Mouse (Mus musculus): Measurements from ENCODE around the gene Cpm. TPM values are rescaled to one million over a fixed set of nuclear protein-coding genes. Genes with fewer than 3 reads are reported as not detected.

The Cpm gene
- polyA plus RNA-seq, 2 experiments, result 3.9 to 9.1 TPM

GRCm38 (mm10) chr10:117652930-117653778 lies 23.9 kb downstream of the Cpm start:
- no peaks in the 10 kb centered on the region for H3K27me3 ChIP-seq (ENCODE audit: control insufficient read depth, insufficient read depth, low read length)
- TF ChIP-seq EP300 (IDR thresholded peaks at IDR 0.05; ENCODE audit: low read depth) (no peak), CTCF (IDR thresholded peaks at IDR 0.05; ENCODE audit: low read depth) (no peak)
- no peak overlapping the region for H3K4me3 ChIP-seq (ENCODE audit: insufficient read depth in 1 of 2, low read depth in 2 of 2, low read length in 2 of 2)
- H3K9me3 ChIP-seq (ENCODE audit: control insufficient read depth, low read length), result no peaks in the 10 kb centered on the region
- no peak for DNase-seq (ENCODE audit: low read depth in 3 of 3, low spot score in 3 of 3)
- no peaks in the 10 kb centered on the region for H3K4me1 ChIP-seq (replicated peaks; ENCODE audit: control insufficient read depth in 2 of 2, insufficient read depth in 2 of 2, low read length in 1 of 2)
- no peak overlapping the region for H3K27ac ChIP-seq
- no peak overlapping the region for H3K4me2 ChIP-seq (ENCODE audit: low read depth)
- H3K36me3 ChIP-seq (replicated peaks; ENCODE audit: control insufficient read depth, insufficient read depth, low read depth), result no peaks in the 10 kb centered on the region
- WGBS (ENCODE audit: insufficient replicate concordance), result 50% methylated on average over 8 of the region's 8 CpGs
- H3K9ac ChIP-seq (replicated peaks), result no peak overlapping the region
- ATAC-seq (ENCODE audit: insufficient read depth), result no peak

- no peaks in the 10 kb centered on the region for H3K9me3 ChIP-seq (ENCODE audit: control insufficient read depth, low read length)
- no peaks in the 10 kb centered on the region for H3K27me3 ChIP-seq (ENCODE audit: control insufficient read depth, insufficient read depth, low read length)
- H3K36me3 ChIP-seq (replicated peaks; ENCODE audit: control insufficient read depth, insufficient read depth, low read depth), result no peaks in the 10 kb centered on the region
- 66% methylated on average over 7 of the region's 7 CpGs for WGBS (ENCODE audit: insufficient replicate concordance)
- no peak for ATAC-seq (ENCODE audit: insufficient read depth)
- TF ChIP-seq CTCF (IDR thresholded peaks at IDR 0.05; ENCODE audit: low read depth) (no peak), EP300 (IDR thresholded peaks at IDR 0.05; ENCODE audit: low read depth) (no peak)
- H3K9ac ChIP-seq (replicated peaks), result no peak overlapping the region
- H3K4me3 ChIP-seq (ENCODE audit: insufficient read depth in 1 of 2, low read depth in 2 of 2, low read length in 2 of 2), result no peak overlapping the region
- H3K4me2 ChIP-seq (ENCODE audit: low read depth), result no peak overlapping the region
- no peak overlapping the region for H3K27ac ChIP-seq
- no peak for DNase-seq (ENCODE audit: low read depth in 3 of 3, low spot score in 3 of 3)
- no peaks in the 10 kb centered on the region for H3K4me1 ChIP-seq (replicated peaks; ENCODE audit: control insufficient read depth in 2 of 2, insufficient read depth in 2 of 2, low read length in 1 of 2)
Observed at GRCm38 (mm10) chr10:117653779-117654173, 24.5 kb downstream of the Cpm start.

GRCm38 (mm10) chr10:117654576-117655123 lies 25.4 kb downstream of the Cpm start:
- H3K27me3 ChIP-seq (ENCODE audit: control insufficient read depth, insufficient read depth, low read length), result no peaks in the 10 kb centered on the region
- 67% methylated on average over 3 of the region's 3 CpGs for WGBS (ENCODE audit: insufficient replicate concordance)
- H3K27ac ChIP-seq, result no peak overlapping the region
- DNase-seq (ENCODE audit: low read depth in 3 of 3, low spot score in 3 of 3) (no peak), ATAC-seq (ENCODE audit: insufficient read depth) (no peak)
- no peak overlapping the region for H3K4me2 ChIP-seq (ENCODE audit: low read depth)
- H3K4me1 ChIP-seq (replicated peaks; ENCODE audit: control insufficient read depth in 2 of 2, insufficient read depth in 2 of 2, low read length in 1 of 2), result no peaks in the 10 kb centered on the region
- no peak overlapping the region for H3K9ac ChIP-seq (replicated peaks)
- TF ChIP-seq EP300 (IDR thresholded peaks at IDR 0.05; ENCODE audit: low read depth), result no peak
- TF ChIP-seq CTCF (IDR thresholded peaks at IDR 0.05; ENCODE audit: low read depth), result no peak
- no peaks in the 10 kb centered on the region for H3K36me3 ChIP-seq (replicated peaks; ENCODE audit: control insufficient read depth, insufficient read depth, low read depth)
- H3K4me3 ChIP-seq (ENCODE audit: insufficient read depth in 1 of 2, low read depth in 2 of 2, low read length in 2 of 2), result no peak overlapping the region
- H3K9me3 ChIP-seq (ENCODE audit: control insufficient read depth, low read length), result no peaks in the 10 kb centered on the region

GRCm38 (mm10) chr10:117655460-117655859 lies 26.2 kb downstream of the Cpm start:
- DNase-seq (ENCODE audit: low read depth in 3 of 3, low spot score in 3 of 3) (no peak), ATAC-seq (ENCODE audit: insufficient read depth) (no peak)
- H3K4me1 ChIP-seq (replicated peaks; ENCODE audit: control insufficient read depth in 2 of 2, insufficient read depth in 2 of 2, low read length in 1 of 2), result no peaks in the 10 kb centered on the region
- no peak overlapping the region for H3K9ac ChIP-seq (replicated peaks)
- no peak overlapping the region for H3K27ac ChIP-seq
- no peak for TF ChIP-seq EP300 (IDR thresholded peaks at IDR 0.05; ENCODE audit: low read depth)
- TF ChIP-seq CTCF (IDR thresholded peaks at IDR 0.05; ENCODE audit: low read depth), result no peak
- 72% methylated on average over 9 of the region's 9 CpGs for WGBS (ENCODE audit: insufficient replicate concordance)
- H3K4me2 ChIP-seq (ENCODE audit: low read depth), result no peak overlapping the region
- no peaks in the 10 kb centered on the region for H3K36me3 ChIP-seq (replicated peaks; ENCODE audit: control insufficient read depth, insufficient read depth, low read depth)
- H3K4me3 ChIP-seq (ENCODE audit: insufficient read depth in 1 of 2, low read depth in 2 of 2, low read length in 2 of 2), result no peak overlapping the region
- no peaks in the 10 kb centered on the region for H3K9me3 ChIP-seq (ENCODE audit: control insufficient read depth, low read length)
- no peaks in the 10 kb centered on the region for H3K27me3 ChIP-seq (ENCODE audit: control insufficient read depth, insufficient read depth, low read length)

- Histone ChIP-seq H3K27me3 (ENCODE audit: control insufficient read depth, insufficient read depth, low read length) (no peaks in the 10 kb centered on the region), H3K4me1 (replicated peaks; ENCODE audit: control insufficient read depth in 2 of 2, insufficient read depth in 2 of 2, low read length in 1 of 2) (no peaks in the 10 kb centered on the region), H3K4me2 (ENCODE audit: low read depth) (no peak overlapping the region), H3K9ac (replicated peaks) (no peak overlapping the region), H3K4me3 (ENCODE audit: insufficient read depth in 1 of 2, low read depth in 2 of 2, low read length in 2 of 2) (no peak overlapping the region), H3K36me3 (replicated peaks; ENCODE audit: control insufficient read depth, insufficient read depth, low read depth) (no peaks in the 10 kb centered on the region), H3K9me3 (ENCODE audit: control insufficient read depth, low read length) (no peaks in the 10 kb centered on the region), H3K27ac (no peak overlapping the region)
- TF ChIP-seq CTCF (IDR thresholded peaks at IDR 0.05; ENCODE audit: low read depth) (no peak), EP300 (IDR thresholded peaks at IDR 0.05; ENCODE audit: low read depth) (no peak)
- ATAC-seq (ENCODE audit: insufficient read depth) (no peak), DNase-seq (ENCODE audit: low read depth in 3 of 3, low spot score in 3 of 3) (no peak)
- 42% methylated on average over 7 of the region's 7 CpGs for WGBS (ENCODE audit: insufficient replicate concordance)
Observed at GRCm38 (mm10) chr10:117655908-117656661, 26.8 kb downstream of the Cpm start.

Measured in liver, embryonic 14.5 days (tissue).